Mouse (Mus musculus) stomach, postnatal 0 days (tissue): ENCODE measurements at regions not wholly inside any gene's neighbourhood (a gene's known extent, or its start where the extent isn't known, plus 50 kb on each side); places are given as distances from the start of the nearest gene placed in this dataset.

Experiments used
- CTCF ChIP-seq: IDR thresholded peaks from 2 replicates; pipeline ENCODE4 v1.5.1; 2016; ENCODE audit warnings: antibody characterized with exemption, low read depth, mild to moderate bottlenecking, moderate library complexity
- EP300 ChIP-seq: optimal IDR thresholded peaks from 2 replicates; pipeline ENCODE3; 2016; ENCODE audit warnings: antibody characterized with exemption

GRCm38 (mm10) chr12:7548759-7549158, 428.7 kb upstream of the Apob start:
- TF ChIP-seq CTCF (no peak), EP300 (no peak)
